Mouse (Mus musculus): ENCODE measurements around the gene Zcchc2.

DNA sequence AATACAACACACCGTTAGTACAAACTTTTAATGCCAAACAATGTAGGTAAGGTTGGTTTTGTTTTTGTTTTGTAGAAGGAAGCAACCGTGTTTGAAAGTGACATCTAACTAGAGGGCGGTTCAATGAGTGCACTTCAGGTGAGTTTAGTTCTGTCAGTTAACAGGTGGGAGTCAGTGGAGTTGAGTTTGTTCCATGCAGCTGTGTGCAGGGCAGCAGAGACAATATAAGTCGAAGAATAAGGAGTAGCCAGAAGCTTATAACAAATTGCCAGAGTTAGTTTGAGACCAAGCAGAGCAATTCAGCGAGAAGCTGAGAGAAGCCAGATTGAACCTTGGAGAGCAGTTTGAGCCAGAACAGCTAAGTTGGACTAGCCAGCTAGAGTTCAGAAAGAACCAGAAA, 84.5 kb downstream of the Zcchc2 start:
- TF ChIP-seq POLR2A (IDR thresholded peaks at IDR 0.05; ENCODE audit: low read depth, low read length), result no peak
- TF ChIP-seq CTCF (conservative IDR thresholded peaks at IDR 0.05 in 1 of 2, IDR thresholded peaks at IDR 0.05 in 1 of 2; ENCODE audit: low read depth in 2 of 2, low read length in 2 of 2), result no peak
- no peak for TF ChIP-seq RAD21 (IDR thresholded peaks at IDR 0.05; ENCODE audit: low read depth, low read length)
- TF ChIP-seq EP300 (IDR thresholded peaks at IDR 0.05; ENCODE audit: low read length), result no peak
- TF ChIP-seq ZKSCAN1 (IDR thresholded peaks at IDR 0.05; ENCODE audit: borderline replicate concordance, low read depth, low read length), result no peak
- no peak for TF ChIP-seq MXI1 (IDR thresholded peaks at IDR 0.05; ENCODE audit: low read depth, low read length)
- TF ChIP-seq MAX (IDR thresholded peaks at IDR 0.05; ENCODE audit: low read length), result no peak
- TF ChIP-seq ZMIZ1 (IDR thresholded peaks at IDR 0.05; ENCODE audit: low read depth, low read length), result no peak
- TF ChIP-seq TBP (conservative IDR thresholded peaks at IDR 0.05; ENCODE audit: low read depth, low read length), result no peak

Measured in CH12.LX (cell line).